Mouse (Mus musculus) liver, embryonic 14.5 days (tissue): ENCODE data around the gene Ccdc51. TPM values are rescaled to one million over a fixed set of nuclear protein-coding genes. Genes with fewer than 3 reads are reported as not detected.

Experiments
- ATAC-seq: fragments of 200-750 bp; cut with Nextera tagmentation; 2 replicates; pipeline ENCODE4 v1.8.0; 2017; ENCODE audit warnings: moderate number of reproducible peaks, mild to moderate bottlenecking, moderate library complexity; ENCODE audit not compliant: insufficient read depth
- DNase-seq, 3 experiments: peaks; one replicate each; pipeline ENCODE4 v3.0.0-alpha.2; 2012 to 2013; ENCODE audit warnings: low read depth in 3 of 3, low spot score in 3 of 3
- H3K27ac ChIP-seq: fragments of 300-500 bp; sonication (generic); 2 replicates; pipeline ENCODE4 v1.5.1; 2014; ENCODE audit warnings: moderate library complexity, mild to moderate bottlenecking, control low read depth, inconsistent platforms
- H3K27me3 ChIP-seq: fragments of 300-500 bp; sonication (generic); 2 replicates; pipeline ENCODE4 v1.6.1; 2014; ENCODE audit warnings: mild to moderate bottlenecking, low read length, moderate library complexity; ENCODE audit not compliant: control insufficient read depth, insufficient read depth
- H3K36me3 ChIP-seq: fragments of 300-500 bp; sonication (generic); replicated peaks from 2 replicates; pipeline ENCODE4 v1.6.1; 2014; ENCODE audit warnings: low read depth; ENCODE audit not compliant: control insufficient read depth, insufficient read depth
- H3K4me1 ChIP-seq, 2 experiments: fragments of 200-500 bp in 1 of 2; fragments of 300-500 bp in 1 of 2; sonication (generic) in 1 of 2; replicated peaks; 2 replicates each; pipeline ENCODE4 v1.6.1; 2012 to 2014; ENCODE audit warnings: antibody characterized with exemption in 1 of 2, inconsistent platforms in 1 of 2, low read length in 1 of 2; ENCODE audit not compliant: control insufficient read depth in 2 of 2, insufficient read depth in 2 of 2
- H3K4me2 ChIP-seq: fragments of 300-500 bp; sonication (generic); 2 replicates; pipeline ENCODE4 v1.6.1; 2014; ENCODE audit warnings: low read depth, mild to moderate bottlenecking, control low read depth, moderate library complexity
- H3K4me3 ChIP-seq, 2 experiments: fragments of 200-500 bp in 1 of 2; fragments of 300-500 bp in 1 of 2; sonication (generic) in 1 of 2; 2 replicates each; pipeline ENCODE4 v1.5.1; 2012 to 2014; ENCODE audit warnings: low read depth in 2 of 2, low read length in 2 of 2, mild to moderate bottlenecking in 2 of 2, control low read depth in 1 of 2, inconsistent platforms in 1 of 2, moderate library complexity in 1 of 2; ENCODE audit not compliant: insufficient read depth in 1 of 2
- H3K9ac ChIP-seq: fragments of 300-500 bp; sonication (generic); replicated peaks from 2 replicates; pipeline ENCODE4 v1.6.1; 2014; ENCODE audit warnings: mild to moderate bottlenecking, control low read depth, moderate library complexity
- H3K9me3 ChIP-seq: fragments of 300-500 bp; sonication (generic); 2 replicates; pipeline ENCODE4 v1.6.1; 2016; ENCODE audit warnings: low read length, mixed read lengths; ENCODE audit not compliant: control insufficient read depth
- CTCF ChIP-seq: IDR thresholded peaks from 2 replicates; pipeline ENCODE4 v1.5.1; 2016; ENCODE audit warnings: antibody characterized with exemption, low read depth, control low read depth
- EP300 ChIP-seq: IDR thresholded peaks from 2 replicates; pipeline ENCODE4 v1.6.1; 2016; ENCODE audit warnings: antibody characterized with exemption, low read depth
- WGBS: fragments of 180-500 bp; shearing (Covaris S2); extraction: QIAGEN DNeasy Blood & Tissue Kit; methylation state at CpG from one replicate; pipeline ENCODE4 v1.1.7; 2014; ENCODE audit not compliant: insufficient replicate concordance; 5-methylcytosine and 5-hydroxymethylcytosine counted together
- polyA plus RNA-seq, 2 experiments: library from polyadenylated mRNA; depleted of rRNA in 1 of 2; stranded (reverse) in 1 of 2; unstranded in 1 of 2; fragments of >200 nt; fragmentation: Nextera tagmentation in 1 of 2; extraction: Ambion mirVana in 1 of 2; gene quantifications; 2 replicates each; pipeline versions ENCODE4 v1.2.1 to v1.2.3; 2012 to 2014

Gene Ccdc51
- polyA plus RNA-seq, 2 experiments = 7.1 to 12.1 TPM

GRCm38 (mm10) chr9:109052490-109053260 is 29.6 kb upstream of the Ccdc51 start:
- no peak for DNase-seq
- ATAC-seq = no peak
- Histone ChIP-seq H3K9me3 (no peaks in the 10 kb centered on the region), H3K4me1 (peaks cover 0 to 10% of the 10 kb centered on the region in 2 experiments; a peak in 2 of 4 replicates), H3K36me3 (no peaks in the 10 kb centered on the region; the same call in 1 of the 2 replicates), H3K27me3 (no peaks in the 10 kb centered on the region), H3K4me3 (no peak overlapping the region), H3K4me2 (no peak overlapping the region), H3K27ac (no peak overlapping the region), H3K9ac (no peak overlapping the region)
- no peak for TF ChIP-seq EP300
- TF ChIP-seq CTCF = no peak
- WGBS = 80% methylated on average over 9 of the region's 9 CpGs

GRCm38 (mm10) chr9:109053366-109053765 is 28.9 kb upstream of the Ccdc51 start:
- ATAC-seq (no peak), DNase-seq (no peak)
- H3K9me3 ChIP-seq = no peaks in the 10 kb centered on the region
- WGBS = 66% methylated on average over 3 of the region's 3 CpGs
- H3K36me3 ChIP-seq = peaks cover 5% of the 10 kb centered on the region
- no peak overlapping the region for H3K4me2 ChIP-seq
- TF ChIP-seq CTCF (no peak), EP300 (no peak)
- H3K4me1 ChIP-seq = peaks cover 0 to 10% of the 10 kb centered on the region in 2 experiments; a peak in 2 of 4 replicates
- H3K27ac ChIP-seq = no peak overlapping the region
- no peak overlapping the region for H3K4me3 ChIP-seq
- H3K9ac ChIP-seq = no peak overlapping the region
- no peaks in the 10 kb centered on the region for H3K27me3 ChIP-seq

GRCm38 (mm10) chr9:109053851-109054250 is 28.4 kb upstream of the Ccdc51 start:
- no peak overlapping the region for H3K4me3 ChIP-seq
- ATAC-seq = no peak
- peaks cover 5% of the 10 kb centered on the region for H3K36me3 ChIP-seq
- no peaks in the 10 kb centered on the region for H3K9me3 ChIP-seq
- 56% methylated on average over 6 of the region's 6 CpGs for WGBS
- H3K27me3 ChIP-seq = no peaks in the 10 kb centered on the region
- H3K4me1 ChIP-seq = peaks cover 2 to 13% of the 10 kb centered on the region in 2 experiments; a peak in 2 of 4 replicates
- no peak overlapping the region for H3K27ac ChIP-seq
- TF ChIP-seq EP300 (no peak), CTCF (no peak)
- H3K9ac ChIP-seq = no peak overlapping the region
- no peak for DNase-seq
- no peak overlapping the region for H3K4me2 ChIP-seq

- Histone ChIP-seq H3K27me3 (no peaks in the 10 kb centered on the region), H3K4me1 (peaks cover 4 to 15% of the 10 kb centered on the region in 2 experiments; a peak in 2 of 4 replicates), H3K9me3 (no peaks in the 10 kb centered on the region), H3K27ac (no peak overlapping the region; the same call in none of the 2 replicates), H3K4me2 (peak overlapping the region; percentile 56), H3K36me3 (peaks cover 5% of the 10 kb centered on the region), H3K9ac (no peak overlapping the region; the same call in 1 of the 2 replicates), H3K4me3 (peak overlapping the region; percentile 26 to 43)
- DNase-seq = peak; percentile 51 to 66 (median 56)
- 3% methylated on average over 7 of the region's 7 CpGs for WGBS
- no peak for TF ChIP-seq EP300
- no peak for TF ChIP-seq CTCF
- peak; percentile 34 for ATAC-seq
Observed at GRCm38 (mm10) chr9:109054712-109055111, 27.6 kb upstream of the Ccdc51 start.

- H3K9me3 ChIP-seq = no peaks in the 10 kb centered on the region
- ATAC-seq (no peak), DNase-seq (no peak)
- peaks cover 4 to 15% of the 10 kb centered on the region in 2 experiments; a peak in 2 of 4 replicates for H3K4me1 ChIP-seq
- 80% methylated on average over 12 of the region's 12 CpGs for WGBS
- H3K4me3 ChIP-seq = peak overlapping the region; percentile 26 to 43; a peak in 3 of 4 replicates
- TF ChIP-seq CTCF (no peak), EP300 (no peak)
- peak overlapping the region; percentile 56 for H3K4me2 ChIP-seq
- peak overlapping the region; percentile 35 for H3K9ac ChIP-seq
- H3K36me3 ChIP-seq = peaks cover 5% of the 10 kb centered on the region
- no peaks in the 10 kb centered on the region for H3K27me3 ChIP-seq
- peak overlapping the region; percentile 5; the same call in 1 of the 2 replicates for H3K27ac ChIP-seq
Observed at GRCm38 (mm10) chr9:109055271-109056030, 26.8 kb upstream of the Ccdc51 start.
